Mouse (Mus musculus): ENCODE data around the gene Gm36864. TPM values are rescaled to one million over a fixed set of nuclear protein-coding genes. Genes with fewer than 3 reads are reported as not detected.

Gene Gm36864
- polyA plus RNA-seq, 1 experiment = not detected

DNA sequence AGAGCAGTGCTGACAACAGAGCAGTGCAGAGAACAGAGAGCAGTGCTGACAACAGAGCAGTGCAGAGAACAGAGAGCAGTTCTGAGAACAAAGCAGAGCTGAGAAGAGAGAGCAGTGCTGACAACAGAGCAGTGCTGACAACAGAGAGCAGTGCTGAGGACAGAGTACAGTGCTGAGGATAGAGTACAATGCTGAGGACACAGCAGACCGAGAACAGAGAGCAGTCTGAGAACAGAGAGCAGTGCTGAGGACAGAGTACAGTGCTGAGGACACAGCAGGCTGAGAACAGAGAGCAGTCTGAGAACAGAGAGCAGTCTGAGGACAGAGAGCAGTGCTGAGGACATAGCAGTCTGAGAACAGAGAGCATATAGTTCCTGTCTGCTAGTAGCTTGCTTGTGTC is 4.7 kb downstream of the Gm36864 start:
- Histone ChIP-seq H3K79me2 (ENCODE audit: control insufficient read depth, insufficient read depth) (peaks cover 1% of the 10 kb centered on the region), H3K4me3 (no peak overlapping the region), H3ac (ENCODE audit: control insufficient read depth, insufficient read length) (no peak overlapping the region), H3K36me3 (ENCODE audit: control insufficient read depth, insufficient read depth) (no peaks in the 10 kb centered on the region), H3K27me3 (ENCODE audit: control insufficient read depth, insufficient read depth, insufficient read length) (peaks cover 21% of the 10 kb centered on the region), H3K4me2 (ENCODE audit: low read depth) (no peak overlapping the region)
- TF ChIP-seq E2F4 (IDR thresholded peaks at IDR 0.05; ENCODE audit: insufficient read depth) (no peak), POLR2AphosphoS2 (IDR thresholded peaks at IDR 0.05; ENCODE audit: insufficient read length, low read depth) (no peak), SRF (IDR thresholded peaks at IDR 0.05; ENCODE audit: control insufficient read depth, insufficient read length, low read depth) (no peak), USF1 (IDR thresholded peaks at IDR 0.05; ENCODE audit: low read depth) (no peak), MAX (IDR thresholded peaks at IDR 0.05; ENCODE audit: low read depth) (no peak), POLR2A (IDR thresholded peaks at IDR 0.05; ENCODE audit: insufficient read length, low read depth) (no peak), MYOG (IDR thresholded peaks at IDR 0.05; ENCODE audit: control insufficient read depth in 1 of 3, insufficient read depth in 1 of 3, insufficient read length in 2 of 3, low read depth in 2 of 3) (no peak), REST (IDR thresholded peaks at IDR 0.05; ENCODE audit: insufficient read depth, insufficient read length) (no peak), TCF12 (IDR thresholded peaks at IDR 0.05; ENCODE audit: insufficient read depth, poor library complexity, severe bottlenecking) (no peak), TCF3 (IDR thresholded peaks at IDR 0.05; ENCODE audit: insufficient read length, low read depth) (no peak), CEBPB (IDR thresholded peaks at IDR 0.05; ENCODE audit: insufficient read depth, poor library complexity, severe bottlenecking) (no peak), MYOD1 (IDR thresholded peaks at IDR 0.05; ENCODE audit: control insufficient read depth in 1 of 3, insufficient read length in 2 of 3, low read depth in 2 of 3) (no peak)

DNA sequence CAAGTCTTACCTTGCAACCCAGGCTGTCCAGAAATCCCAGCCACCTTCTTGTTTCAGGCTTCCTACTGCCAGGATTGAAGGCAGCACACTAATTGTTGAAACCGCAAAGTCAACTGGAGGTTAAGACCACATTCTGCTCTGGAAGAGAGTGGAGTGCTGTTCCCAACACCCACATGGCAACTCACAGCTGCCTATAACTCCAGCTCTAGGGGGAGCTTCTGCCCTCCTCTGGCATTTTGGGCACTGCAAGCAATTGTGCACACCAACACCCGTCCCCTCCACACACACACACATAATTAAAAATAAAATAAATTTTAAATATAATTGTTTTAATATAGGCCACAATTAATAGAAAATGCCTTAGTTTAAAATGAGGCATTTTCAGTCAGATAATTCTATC is 5.2 kb downstream of the Gm36864 start:
- Histone ChIP-seq H3K79me2 (ENCODE audit: control insufficient read depth, insufficient read depth) (peaks cover 4% of the 10 kb centered on the region), H3ac (ENCODE audit: control insufficient read depth, insufficient read length) (no peak overlapping the region), H3K36me3 (ENCODE audit: control insufficient read depth, insufficient read depth) (no peaks in the 10 kb centered on the region), H3K4me2 (ENCODE audit: low read depth) (no peak overlapping the region), H3K4me3 (no peak overlapping the region), H3K27me3 (ENCODE audit: control insufficient read depth, insufficient read depth, insufficient read length) (peaks cover 16% of the 10 kb centered on the region)
- TF ChIP-seq MYOD1 (IDR thresholded peaks at IDR 0.05; ENCODE audit: control insufficient read depth in 1 of 3, insufficient read length in 2 of 3, low read depth in 2 of 3) = no peak
- no peak for TF ChIP-seq E2F4 (IDR thresholded peaks at IDR 0.05; ENCODE audit: insufficient read depth)
- no peak for TF ChIP-seq SRF (IDR thresholded peaks at IDR 0.05; ENCODE audit: control insufficient read depth, insufficient read length, low read depth)
- TF ChIP-seq MAX (IDR thresholded peaks at IDR 0.05; ENCODE audit: low read depth) = no peak
- no peak for TF ChIP-seq POLR2A (IDR thresholded peaks at IDR 0.05; ENCODE audit: insufficient read length, low read depth)
- no peak for TF ChIP-seq TCF3 (IDR thresholded peaks at IDR 0.05; ENCODE audit: insufficient read length, low read depth)
- no peak for TF ChIP-seq POLR2AphosphoS2 (IDR thresholded peaks at IDR 0.05; ENCODE audit: insufficient read length, low read depth)
- TF ChIP-seq CEBPB (IDR thresholded peaks at IDR 0.05; ENCODE audit: insufficient read depth, poor library complexity, severe bottlenecking) = no peak
- no peak for TF ChIP-seq REST (IDR thresholded peaks at IDR 0.05; ENCODE audit: insufficient read depth, insufficient read length)
- no peak for TF ChIP-seq TCF12 (IDR thresholded peaks at IDR 0.05; ENCODE audit: insufficient read depth, poor library complexity, severe bottlenecking)
- no peak for TF ChIP-seq USF1 (IDR thresholded peaks at IDR 0.05; ENCODE audit: low read depth)
- TF ChIP-seq MYOG (IDR thresholded peaks at IDR 0.05; ENCODE audit: control insufficient read depth in 1 of 3, insufficient read depth in 1 of 3, insufficient read length in 2 of 3, low read depth in 2 of 3) = no peak

DNA sequence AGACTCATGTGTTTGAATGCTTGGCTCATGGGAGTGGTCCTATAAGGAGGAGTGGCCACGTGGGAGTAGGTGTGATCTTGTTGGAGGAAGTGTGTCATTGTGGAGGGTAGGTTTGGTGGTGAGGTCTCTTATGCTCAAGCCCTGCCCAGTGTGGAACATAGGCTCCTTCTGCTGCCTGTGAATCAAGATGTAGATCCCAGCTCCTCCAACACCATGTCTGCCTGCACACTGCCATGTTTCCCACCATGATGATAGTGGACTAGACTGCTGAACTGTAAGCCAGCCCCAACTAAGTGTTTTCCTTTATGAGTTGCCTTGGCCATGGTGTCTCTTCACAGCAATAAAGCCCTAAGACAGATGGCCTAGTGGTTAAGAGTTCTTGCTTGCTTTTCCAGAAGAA is 8.1 kb downstream of the Gm36864 start:
- Histone ChIP-seq H3K36me3 (ENCODE audit: control insufficient read depth, insufficient read depth) (peaks cover 6% of the 10 kb centered on the region), H3K27me3 (ENCODE audit: control insufficient read depth, insufficient read depth, insufficient read length) (peaks cover 7% of the 10 kb centered on the region), H3K4me3 (no peak overlapping the region), H3K79me2 (ENCODE audit: control insufficient read depth, insufficient read depth) (peaks cover 29% of the 10 kb centered on the region), H3K4me2 (ENCODE audit: low read depth) (no peak overlapping the region), H3ac (ENCODE audit: control insufficient read depth, insufficient read length) (no peak overlapping the region)
- TF ChIP-seq MYOG (IDR thresholded peaks at IDR 0.05; ENCODE audit: control insufficient read depth in 1 of 3, insufficient read depth in 1 of 3, insufficient read length in 2 of 3, low read depth in 2 of 3) (no peak), MYOD1 (IDR thresholded peaks at IDR 0.05; ENCODE audit: control insufficient read depth in 1 of 3, insufficient read length in 2 of 3, low read depth in 2 of 3) (no peak), E2F4 (IDR thresholded peaks at IDR 0.05; ENCODE audit: insufficient read depth) (no peak), USF1 (IDR thresholded peaks at IDR 0.05; ENCODE audit: low read depth) (no peak), CEBPB (IDR thresholded peaks at IDR 0.05; ENCODE audit: insufficient read depth, poor library complexity, severe bottlenecking) (no peak), REST (IDR thresholded peaks at IDR 0.05; ENCODE audit: insufficient read depth, insufficient read length) (no peak), MAX (IDR thresholded peaks at IDR 0.05; ENCODE audit: low read depth) (no peak), TCF12 (IDR thresholded peaks at IDR 0.05; ENCODE audit: insufficient read depth, poor library complexity, severe bottlenecking) (no peak), POLR2A (IDR thresholded peaks at IDR 0.05; ENCODE audit: insufficient read length, low read depth) (no peak), SRF (IDR thresholded peaks at IDR 0.05; ENCODE audit: control insufficient read depth, insufficient read length, low read depth) (no peak), POLR2AphosphoS2 (IDR thresholded peaks at IDR 0.05; ENCODE audit: insufficient read length, low read depth) (no peak), TCF3 (IDR thresholded peaks at IDR 0.05; ENCODE audit: insufficient read length, low read depth) (no peak)

GRCm38 (mm10) chr7:44246055-44246983 is 10.3 kb downstream of the Gm36864 start, which contains the start of the genes 1700028J19Rik and 2410002F23Rik:
Gene 1700028J19Rik (minus strand): TSS chr7:44246695.
Gene 2410002F23Rik (plus strand): TSS chr7:44246722.
- peak within 1 kb of the TSS; percentile 93 for H3K4me3 ChIP-seq
- peaks cover 20% of the 10 kb centered on the region for H3K36me3 ChIP-seq (ENCODE audit: control insufficient read depth, insufficient read depth)
- H3K4me2 ChIP-seq (ENCODE audit: low read depth) = peak within 1 kb of the TSS; percentile 89
- no peaks in the 10 kb centered on the region for H3K27me3 ChIP-seq (ENCODE audit: control insufficient read depth, insufficient read depth, insufficient read length)
- peaks cover 31% of the 10 kb centered on the region for H3K79me2 ChIP-seq (ENCODE audit: control insufficient read depth, insufficient read depth)
- TF ChIP-seq POLR2AphosphoS2 (IDR thresholded peaks at IDR 0.05; ENCODE audit: insufficient read length, low read depth) (peak; percentile 100), MAX (IDR thresholded peaks at IDR 0.05; ENCODE audit: low read depth) (peak; percentile 100), REST (IDR thresholded peaks at IDR 0.05; ENCODE audit: insufficient read depth, insufficient read length) (no peak), USF1 (IDR thresholded peaks at IDR 0.05; ENCODE audit: low read depth) (no peak), TCF3 (IDR thresholded peaks at IDR 0.05; ENCODE audit: insufficient read length, low read depth) (no peak), SRF (IDR thresholded peaks at IDR 0.05; ENCODE audit: control insufficient read depth, insufficient read length, low read depth) (no peak), CEBPB (IDR thresholded peaks at IDR 0.05; ENCODE audit: insufficient read depth, poor library complexity, severe bottlenecking) (no peak), POLR2A (IDR thresholded peaks at IDR 0.05; ENCODE audit: insufficient read length, low read depth) (peak; percentile 100), MYOG (IDR thresholded peaks at IDR 0.05; ENCODE audit: control insufficient read depth in 1 of 3, insufficient read depth in 1 of 3, insufficient read length in 2 of 3, low read depth in 2 of 3) (peak in 1 of 3 experiments; percentile 39), TCF12 (IDR thresholded peaks at IDR 0.05; ENCODE audit: insufficient read depth, poor library complexity, severe bottlenecking) (no peak), E2F4 (IDR thresholded peaks at IDR 0.05; ENCODE audit: insufficient read depth) (peak; percentile 60), MYOD1 (IDR thresholded peaks at IDR 0.05; ENCODE audit: control insufficient read depth in 1 of 3, insufficient read length in 2 of 3, low read depth in 2 of 3) (peak in 2 of 3 experiments; percentile 2 to 19)
- H3ac ChIP-seq (ENCODE audit: control insufficient read depth, insufficient read length) = peak within 1 kb of the TSS; percentile 61

Data from myocyte (in vitro differentiated cells).